Mouse (Mus musculus) G1E (cell line): ENCODE data around the gene Tstd1.

Experiments used
- CTCF ChIP-seq: IDR thresholded peaks from 2 replicates; pipeline ENCODE4 v1.5.1; 2012; ENCODE audit warnings: low read depth, low read length, inconsistent platforms, mixed read lengths
- GATA2 ChIP-seq: IDR thresholded peaks from 2 replicates; pipeline ENCODE4 v1.6.1; 2012; ENCODE audit warnings: low read depth, low read length, inconsistent platforms, borderline replicate concordance
- TAL1 ChIP-seq: conservative IDR thresholded peaks from 2 replicates; pipeline ENCODE4 v1.6.1; 2012; ENCODE audit warnings: low read depth, low read length, inconsistent platforms, mixed read lengths

DNA sequence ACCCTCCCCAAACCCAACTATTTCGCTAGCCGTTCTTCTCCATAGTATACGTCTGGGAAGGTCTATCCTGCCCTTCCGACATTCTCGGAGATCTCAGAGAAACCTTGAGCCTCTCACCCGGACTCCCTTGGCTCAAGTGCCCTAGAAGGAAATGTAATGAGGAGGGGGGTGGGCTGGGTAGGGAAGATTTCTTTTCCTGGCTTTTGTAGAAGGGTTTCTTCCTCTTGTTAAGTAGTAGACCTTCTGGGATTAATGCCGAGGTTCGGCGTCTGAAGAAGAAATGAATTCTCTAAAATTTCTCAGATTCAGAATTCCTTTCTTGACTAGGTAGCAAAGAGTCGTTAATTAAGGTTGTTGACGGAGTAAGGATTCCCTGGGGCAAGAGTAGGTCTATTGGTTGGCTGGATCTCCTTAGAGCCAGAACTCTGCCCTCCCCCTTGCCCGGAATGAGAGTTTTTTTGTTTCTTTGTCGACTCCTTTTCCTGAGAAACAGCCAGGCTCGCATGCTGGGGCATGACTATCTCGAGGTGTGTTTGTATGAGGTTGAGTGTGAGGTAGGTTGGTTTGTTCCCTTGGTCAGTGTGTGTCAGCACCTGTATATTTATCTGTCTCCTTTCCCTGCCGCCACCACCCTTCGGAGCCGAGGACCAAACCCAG lies 19.5 kb downstream of the Tstd1 start:
- TF ChIP-seq CTCF = no peak
- TF ChIP-seq GATA2 = no peak
- TF ChIP-seq TAL1 = no peak
